Mouse (Mus musculus) liver, embryonic 14.5 days (tissue): ENCODE measurements at regions not wholly inside any gene's neighbourhood (a gene's known extent, or its start where the extent isn't known, plus 50 kb on each side); places are given as distances from the start of the nearest gene placed in this dataset.

Experiments
- ATAC-seq: fragments of 200-750 bp; cut with Nextera tagmentation; 2 replicates; pipeline ENCODE4 v1.8.0; 2017; ENCODE audit warnings: moderate number of reproducible peaks, mild to moderate bottlenecking, moderate library complexity; ENCODE audit not compliant: insufficient read depth
- DNase-seq, 3 experiments: peaks; one replicate each; pipeline ENCODE4 v3.0.0-alpha.2; 2012 to 2013; ENCODE audit warnings: low read depth in 3 of 3, low spot score in 3 of 3
- H3K27ac ChIP-seq: fragments of 300-500 bp; sonication (generic); 2 replicates; pipeline ENCODE4 v1.5.1; 2014; ENCODE audit warnings: moderate library complexity, mild to moderate bottlenecking, control low read depth, inconsistent platforms
- H3K27me3 ChIP-seq: fragments of 300-500 bp; sonication (generic); 2 replicates; pipeline ENCODE4 v1.6.1; 2014; ENCODE audit warnings: mild to moderate bottlenecking, low read length, moderate library complexity; ENCODE audit not compliant: control insufficient read depth, insufficient read depth
- H3K36me3 ChIP-seq: fragments of 300-500 bp; sonication (generic); replicated peaks from 2 replicates; pipeline ENCODE4 v1.6.1; 2014; ENCODE audit warnings: low read depth; ENCODE audit not compliant: control insufficient read depth, insufficient read depth
- H3K4me1 ChIP-seq, 2 experiments: fragments of 200-500 bp in 1 of 2; fragments of 300-500 bp in 1 of 2; sonication (generic) in 1 of 2; replicated peaks; 2 replicates each; pipeline ENCODE4 v1.6.1; 2012 to 2014; ENCODE audit warnings: antibody characterized with exemption in 1 of 2, inconsistent platforms in 1 of 2, low read length in 1 of 2; ENCODE audit not compliant: control insufficient read depth in 2 of 2, insufficient read depth in 2 of 2
- H3K4me2 ChIP-seq: fragments of 300-500 bp; sonication (generic); 2 replicates; pipeline ENCODE4 v1.6.1; 2014; ENCODE audit warnings: low read depth, mild to moderate bottlenecking, control low read depth, moderate library complexity
- H3K4me3 ChIP-seq, 2 experiments: fragments of 200-500 bp in 1 of 2; fragments of 300-500 bp in 1 of 2; sonication (generic) in 1 of 2; 2 replicates each; pipeline ENCODE4 v1.5.1; 2012 to 2014; ENCODE audit warnings: low read depth in 2 of 2, low read length in 2 of 2, mild to moderate bottlenecking in 2 of 2, control low read depth in 1 of 2, inconsistent platforms in 1 of 2, moderate library complexity in 1 of 2; ENCODE audit not compliant: insufficient read depth in 1 of 2
- H3K9ac ChIP-seq: fragments of 300-500 bp; sonication (generic); replicated peaks from 2 replicates; pipeline ENCODE4 v1.6.1; 2014; ENCODE audit warnings: mild to moderate bottlenecking, control low read depth, moderate library complexity
- H3K9me3 ChIP-seq: fragments of 300-500 bp; sonication (generic); 2 replicates; pipeline ENCODE4 v1.6.1; 2016; ENCODE audit warnings: low read length, mixed read lengths; ENCODE audit not compliant: control insufficient read depth
- CTCF ChIP-seq: IDR thresholded peaks from 2 replicates; pipeline ENCODE4 v1.5.1; 2016; ENCODE audit warnings: antibody characterized with exemption, low read depth, control low read depth
- EP300 ChIP-seq: IDR thresholded peaks from 2 replicates; pipeline ENCODE4 v1.6.1; 2016; ENCODE audit warnings: antibody characterized with exemption, low read depth
- WGBS: fragments of 180-500 bp; shearing (Covaris S2); extraction: QIAGEN DNeasy Blood & Tissue Kit; methylation state at CpG from one replicate; pipeline ENCODE4 v1.1.7; 2014; ENCODE audit not compliant: insufficient replicate concordance; 5-methylcytosine and 5-hydroxymethylcytosine counted together

DNA sequence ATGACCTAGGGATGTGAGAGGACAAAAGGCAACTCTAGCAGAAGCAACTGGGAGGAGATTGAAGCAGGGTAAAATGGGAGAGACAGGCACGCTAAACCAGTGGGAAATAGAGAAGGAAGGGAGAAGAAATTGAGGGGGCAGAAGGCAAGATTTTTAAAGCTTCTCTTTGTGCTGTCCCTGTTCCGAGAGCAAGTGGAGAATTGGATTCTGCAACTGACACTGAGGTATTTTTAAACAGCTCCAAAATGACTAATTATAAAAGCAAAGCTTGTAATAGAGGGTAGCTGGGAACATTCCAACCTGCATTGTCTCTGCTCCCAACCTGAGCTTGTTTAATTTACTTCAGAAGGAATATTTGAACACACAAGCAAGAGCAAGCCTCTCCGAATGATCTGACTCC lies 460.7 kb upstream of the Mgmt start:
- no peak overlapping the region for H3K9ac ChIP-seq
- ATAC-seq (no peak), DNase-seq (no peak)
- H3K4me3 ChIP-seq: no peak overlapping the region
- H3K4me2 ChIP-seq: no peak overlapping the region
- no peaks in the 10 kb centered on the region for H3K4me1 ChIP-seq
- no peaks in the 10 kb centered on the region for H3K36me3 ChIP-seq
- no peaks in the 10 kb centered on the region for H3K27me3 ChIP-seq
- no peak for TF ChIP-seq EP300
- no peak for TF ChIP-seq CTCF
- H3K27ac ChIP-seq: no peak overlapping the region
- WGBS: 53% methylated on average over 3 of the region's 3 CpGs
- H3K9me3 ChIP-seq: no peaks in the 10 kb centered on the region

DNA sequence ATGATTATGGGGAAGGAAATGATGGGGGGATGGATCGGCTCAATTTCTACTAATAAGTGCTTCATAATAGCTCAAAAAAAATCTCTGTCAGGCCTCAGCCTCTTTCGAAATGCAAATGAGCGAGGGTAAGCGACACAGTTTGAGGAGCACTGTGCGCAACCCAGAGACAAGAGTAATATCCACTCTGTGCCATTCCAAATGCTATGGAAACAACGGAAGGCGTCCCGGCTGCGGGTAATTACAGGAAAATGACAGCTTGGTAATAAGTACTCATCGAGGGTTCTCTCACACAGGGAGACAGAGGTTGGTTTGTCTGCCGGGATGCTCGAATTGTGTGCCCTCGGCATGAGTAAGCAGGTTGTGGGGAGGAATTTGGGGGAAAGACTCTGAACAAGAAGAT lies 459.9 kb upstream of the Mgmt start:
- DNase-seq (no peak), ATAC-seq (no peak)
- Histone ChIP-seq H3K9ac (no peak overlapping the region), H3K4me1 (no peaks in the 10 kb centered on the region), H3K36me3 (no peaks in the 10 kb centered on the region), H3K4me2 (no peak overlapping the region), H3K27me3 (no peaks in the 10 kb centered on the region), H3K4me3 (no peak overlapping the region), H3K9me3 (no peaks in the 10 kb centered on the region), H3K27ac (no peak overlapping the region)
- 72% methylated on average over 13 of the region's 13 CpGs for WGBS
- no peak for TF ChIP-seq CTCF
- no peak for TF ChIP-seq EP300

DNA sequence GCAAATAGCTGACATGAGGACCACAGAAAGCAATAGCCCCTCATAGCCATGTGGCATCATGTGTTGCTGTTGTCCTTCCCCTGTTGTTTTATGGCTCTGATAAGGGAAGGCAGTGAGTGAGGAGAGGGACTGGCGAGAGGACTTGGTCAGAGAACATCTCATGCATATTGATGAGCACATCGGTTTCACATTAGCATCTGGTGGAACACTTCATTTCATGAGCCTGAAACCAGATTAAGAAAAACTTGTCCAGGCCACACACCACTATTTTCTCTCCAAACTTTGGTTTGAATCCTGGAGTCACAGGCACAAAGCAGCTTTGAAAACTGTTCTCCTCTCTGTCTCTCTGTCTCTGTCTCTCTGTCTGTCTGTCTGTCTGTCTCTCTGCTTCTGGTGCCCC lies 451.0 kb upstream of the Mgmt start:
- Histone ChIP-seq H3K27me3 (no peaks in the 10 kb centered on the region), H3K4me1 (no peaks in the 10 kb centered on the region), H3K9me3 (no peaks in the 10 kb centered on the region), H3K36me3 (no peaks in the 10 kb centered on the region), H3K27ac (no peak overlapping the region), H3K9ac (no peak overlapping the region), H3K4me3 (no peak overlapping the region), H3K4me2 (no peak overlapping the region)
- no peak for DNase-seq
- no peak for ATAC-seq
- no peak for TF ChIP-seq EP300
- no peak for TF ChIP-seq CTCF
- WGBS: 60% methylated on average over 2 of the region's 2 CpGs

DNA sequence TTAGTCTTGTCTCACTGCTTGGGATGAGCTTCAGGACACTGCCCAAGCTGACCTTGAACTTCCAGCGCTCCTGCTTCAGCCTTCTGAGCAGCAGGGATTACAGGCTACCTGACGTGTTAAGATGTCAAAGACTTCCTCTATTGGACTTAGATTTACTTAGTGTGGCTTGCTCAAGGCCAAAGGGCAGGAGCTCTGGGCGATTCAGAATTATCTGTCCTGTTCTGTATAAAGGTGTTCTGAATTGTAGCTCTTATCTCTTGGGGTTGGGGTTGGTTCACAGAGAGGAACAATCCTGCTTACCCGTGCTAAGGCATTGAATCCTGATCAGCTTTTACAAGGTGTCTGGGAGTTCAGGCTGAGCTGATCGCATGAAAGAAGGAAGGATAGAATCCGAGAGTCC lies 449.3 kb upstream of the Mgmt start:
- no peaks in the 10 kb centered on the region for H3K36me3 ChIP-seq
- DNase-seq (no peak), ATAC-seq (no peak)
- H3K4me1 ChIP-seq: no peaks in the 10 kb centered on the region
- no peak overlapping the region for H3K4me2 ChIP-seq
- H3K27ac ChIP-seq: no peak overlapping the region
- TF ChIP-seq EP300 (no peak), CTCF (no peak)
- no peaks in the 10 kb centered on the region for H3K27me3 ChIP-seq
- no peak overlapping the region for H3K4me3 ChIP-seq
- WGBS: 50% methylated on average over 6 of the region's 6 CpGs
- H3K9ac ChIP-seq: no peak overlapping the region
- no peaks in the 10 kb centered on the region for H3K9me3 ChIP-seq

DNA sequence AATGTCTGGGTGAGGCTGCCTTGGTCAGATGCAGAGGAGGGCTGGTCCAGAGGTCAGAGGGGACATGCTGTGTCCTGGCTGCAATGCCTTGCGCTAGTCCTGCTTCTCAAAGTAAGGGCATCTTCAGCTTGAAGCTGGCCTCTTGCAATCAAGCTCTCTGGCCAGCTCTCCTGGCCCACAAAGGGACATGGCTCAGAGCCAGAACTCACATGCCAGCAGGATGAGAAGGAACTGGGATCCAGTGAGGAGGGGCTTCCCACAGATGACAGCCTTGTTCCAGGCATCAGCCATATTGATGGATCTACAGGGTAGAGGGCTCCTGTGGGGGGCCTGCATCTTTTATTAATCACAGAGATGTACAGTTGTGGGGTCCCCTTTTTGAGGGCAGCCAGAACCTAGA lies 445.1 kb upstream of the Mgmt start:
- Histone ChIP-seq H3K9me3 (no peaks in the 10 kb centered on the region), H3K27me3 (no peaks in the 10 kb centered on the region), H3K27ac (no peak overlapping the region), H3K4me1 (no peaks in the 10 kb centered on the region), H3K4me3 (no peak overlapping the region), H3K4me2 (no peak overlapping the region), H3K36me3 (no peaks in the 10 kb centered on the region), H3K9ac (no peak overlapping the region)
- no peak for DNase-seq
- TF ChIP-seq EP300 (no peak), CTCF (no peak)
- ATAC-seq: no peak
- 72% methylated on average over 1 of the region's 1 CpGs for WGBS
